Mouse (Mus musculus) heart, postnatal 14 days (tissue): ENCODE data around the gene Ccl7. TPM values are rescaled to one million over a fixed set of nuclear protein-coding genes. Genes with fewer than 3 reads are reported as not detected.

Experiments used
- total RNA-seq, 2 experiments: library from RNA; stranded (reverse); gene quantifications; 2 replicates each; pipeline ENCODE4 v1.2.3; 2021

Ccl7 gene
- total RNA-seq, 2 experiments from 2014 or later: 0.39 to 0.48 TPM

Other genes with a start within 250 kb of the Ccl7 start
- under 1 TPM; 0.07 TPM for gene 5530401A14Rik, start 185.0 kb upstream of the Ccl7 start, total RNA-seq
- not detected for gene Asic2, start 77.3 kb upstream of the Ccl7 start, total RNA-seq
- 1 to 10 TPM; 1.2 to 1.7 TPM for gene Ccl2, start 10.1 kb upstream of the Ccl7 start, total RNA-seq
- gene Gm17268, start 7.2 kb upstream of the Ccl7 start, total RNA-seq: not detected
- under 1 TPM; 0.54 to 0.79 TPM for gene Ccl11, start 12.1 kb downstream of the Ccl7 start, total RNA-seq
- gene Ccl12, start 56.1 kb downstream of the Ccl7 start, total RNA-seq: under 1 TPM in 1 of 2 experiments, not detected in 1; 0.67 TPM
- not detected for gene Ccl8, start 69.5 kb downstream of the Ccl7 start, total RNA-seq